Mouse (Mus musculus): ENCODE measurements around the gene Izumo1. TPM values are rescaled to one million over a fixed set of nuclear protein-coding genes. Genes with fewer than 3 reads are reported as not detected.

The Izumo1 gene
- total RNA-seq, 2 experiments from 2014 or later = 0.17 to 0.26 TPM

GRCm38 (mm10) chr7:45618316-45618715 lies 3.3 kb upstream of the Izumo1 start:
- DNase-seq = no peak

GRCm38 (mm10) chr7:45619592-45619991 lies 2.0 kb upstream of the Izumo1 start:
- no peak for DNase-seq

- DNase-seq = no peak
Measured at GRCm38 (mm10) chr7:45623507-45623906, 1.9 kb downstream of the Izumo1 start.

GRCm38 (mm10) chr7:45624718-45625117 lies 3.1 kb downstream of the Izumo1 start:
- no peak for DNase-seq

- DNase-seq = no peak
Measured at GRCm38 (mm10) chr7:45625481-45625880, 3.9 kb downstream of the Izumo1 start.

GRCm38 (mm10) chr7:45626571-45627076 lies 5.0 kb downstream of the Izumo1 start:
- DNase-seq = no peak

GRCm38 (mm10) chr7:45627261-45627660 lies 5.7 kb downstream of the Izumo1 start, which contains the start of gene Rasip1:
Gene Rasip1 (plus strand): TSS chr7:45627488.
- DNase-seq = peak; percentile 68 to 87

- DNase-seq = peak; percentile 89 to 91
Measured at GRCm38 (mm10) chr7:45628364-45629294, 7.0 kb downstream of the Izumo1 start.

- DNase-seq = peak in 1 of 2 experiments; percentile 46
Measured at GRCm38 (mm10) chr7:45630064-45630907, 8.7 kb downstream of the Izumo1 start.

GRCm38 (mm10) chr7:45632499-45632898 lies 10.9 kb downstream of the Izumo1 start:
- peak; percentile 40 to 41 for DNase-seq

GRCm38 (mm10) chr7:45634946-45635681 lies 13.5 kb downstream of the Izumo1 start:
- DNase-seq = peak; percentile 45 to 72

- peak; percentile 66 to 70 for DNase-seq
Measured at GRCm38 (mm10) chr7:45635711-45636688, 14.4 kb downstream of the Izumo1 start.

GRCm38 (mm10) chr7:45637710-45638109 lies 16.1 kb downstream of the Izumo1 start:
- no peak for DNase-seq

GRCm38 (mm10) chr7:45638623-45639401 lies 17.2 kb downstream of the Izumo1 start:
- peak; percentile 92 to 93 for DNase-seq

GRCm38 (mm10) chr7:45639561-45640027 lies 18.0 kb downstream of the Izumo1 start, which contains the start of gene Mamstr:
Gene Mamstr (plus strand): TSS chr7:45639977.
- no peak for DNase-seq

GRCm38 (mm10) chr7:45640191-45640957 lies 18.8 kb downstream of the Izumo1 start:
- DNase-seq = peak; percentile 35 to 62

- peak; percentile 64 to 75 for DNase-seq
Measured at GRCm38 (mm10) chr7:45641391-45642040, 19.9 kb downstream of the Izumo1 start.

- DNase-seq = peak in 1 of 2 experiments; percentile 36
Measured at GRCm38 (mm10) chr7:45642083-45642482, 20.5 kb downstream of the Izumo1 start.

All from heart, adult 18-20 months (tissue).